Mouse (Mus musculus): ENCODE data around the gene Aurkb.

DNA sequence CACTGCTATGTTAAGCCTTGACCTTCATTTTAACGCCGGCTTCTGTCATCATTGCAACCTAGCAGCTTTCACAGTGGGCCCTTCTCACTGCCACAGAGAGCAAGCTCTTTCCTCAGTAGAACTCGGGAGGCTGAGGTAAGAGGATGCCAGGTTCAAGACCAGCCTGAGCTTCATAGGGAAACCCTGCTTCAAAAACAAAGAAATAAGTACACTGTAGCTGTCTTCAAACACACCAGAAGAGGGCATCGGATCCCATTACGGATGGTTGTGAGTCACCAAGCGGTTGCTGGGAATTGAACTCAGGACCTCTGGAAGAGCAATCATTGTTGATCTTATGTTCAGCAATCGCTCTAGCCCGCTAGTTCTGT lies 35.4 kb downstream of the Aurkb start:
- no peak for TF ChIP-seq CTCF (IDR thresholded peaks at IDR 0.05; ENCODE audit: extremely low read depth, insufficient read depth, insufficient read length, insufficient replicate concordance)
- TF ChIP-seq POLR2A (IDR thresholded peaks at IDR 0.05; ENCODE audit: low read depth, low read length), result no peak
